Mouse (Mus musculus) heart, embryonic 10.5 days (tissue): Measurements from ENCODE around the gene Rtn2. TPM values are rescaled to one million over a fixed set of nuclear protein-coding genes. Genes with fewer than 3 reads are reported as not detected.

Experiments used
- DNase-seq: peaks from one replicate; pipeline ENCODE4 v3.0.0-alpha.2; 2017; ENCODE audit warnings: low spot score
- H3K27ac ChIP-seq: fragments of 300-500 bp; sonication (generic); 2 replicates; pipeline ENCODE4 v1.5.1; 2016; ENCODE audit warnings: mild to moderate bottlenecking
- H3K27me3 ChIP-seq: fragments of 300-500 bp; sonication (generic); 2 replicates; pipeline ENCODE4 v1.6.1; 2016; ENCODE audit warnings: mild to moderate bottlenecking; ENCODE audit not compliant: poor library complexity, insufficient read depth, severe bottlenecking
- H3K36me3 ChIP-seq: fragments of 300-500 bp; sonication (generic); 2 replicates; pipeline ENCODE4 v1.6.1; 2016; ENCODE audit warnings: mild to moderate bottlenecking, moderate library complexity
- H3K4me1 ChIP-seq: fragments of 300-500 bp; sonication (generic); 2 replicates; pipeline ENCODE4 v1.6.1; 2016; ENCODE audit warnings: mild to moderate bottlenecking
- H3K4me3 ChIP-seq: fragments of 300-500 bp; sonication (generic); 2 replicates; pipeline ENCODE4 v1.5.1; 2016; ENCODE audit warnings: mild to moderate bottlenecking, moderate library complexity
- H3K9me3 ChIP-seq: fragments of 300-500 bp; sonication (generic); 2 replicates; pipeline ENCODE4 v1.6.1; 2016; ENCODE audit warnings: mild to moderate bottlenecking, moderate library complexity
- WGBS: fragments of 180-500 bp; shearing (Covaris S2); methylation state at CpG from one replicate; pipeline ENCODE4 v1.1.7; 2016; 5-methylcytosine and 5-hydroxymethylcytosine counted together
- polyA plus RNA-seq: library from polyadenylated mRNA; unstranded; fragments of >200 nt; fragmentation: Nextera tagmentation; extraction: Ambion mirVana; gene quantifications from 2 replicates; pipeline ENCODE4 v1.2.1, GENCODE M21; 2016

Gene Rtn2
- polyA plus RNA-seq, 1 experiment from 2014 or later, result 22.4 TPM

- under 1% methylated on average over 52 of the region's 52 CpGs for WGBS
- DNase-seq, result peak; percentile 92
- H3K36me3 ChIP-seq, result 0 out of 2 replicates have a peak, but pooled peaks cover under 1% of the 10 kb centered on the region
- peak overlapping the region; percentile 72 for H3K4me3 ChIP-seq
- H3K9me3 ChIP-seq, result no peaks in the 10 kb centered on the region
- H3K27me3 ChIP-seq, result no peaks in the 10 kb centered on the region; the same call in 1 of the 2 replicates
- peak overlapping the region; percentile 92 for H3K27ac ChIP-seq
- peaks cover 60% of the 10 kb centered on the region for H3K4me1 ChIP-seq
Measured at GRCm38 (mm10) chr7:19332709-19333352, 50.4 kb downstream of the Rtn2 start.

- Histone ChIP-seq H3K9me3 (no peaks in the 10 kb centered on the region), H3K4me1 (peaks cover 56% of the 10 kb centered on the region), H3K4me3 (no peak overlapping the region), H3K27ac (no peak overlapping the region), H3K36me3 (0 out of 2 replicates have a peak, but pooled peaks cover 2% of the 10 kb centered on the region), H3K27me3 (no peaks in the 10 kb centered on the region; the same call in 1 of the 2 replicates)
- no peak for DNase-seq
- WGBS, result 44% methylated on average over 3 of the region's 3 CpGs
Measured at GRCm38 (mm10) chr7:19335583-19335982, 53.2 kb downstream of the Rtn2 start.

DNA sequence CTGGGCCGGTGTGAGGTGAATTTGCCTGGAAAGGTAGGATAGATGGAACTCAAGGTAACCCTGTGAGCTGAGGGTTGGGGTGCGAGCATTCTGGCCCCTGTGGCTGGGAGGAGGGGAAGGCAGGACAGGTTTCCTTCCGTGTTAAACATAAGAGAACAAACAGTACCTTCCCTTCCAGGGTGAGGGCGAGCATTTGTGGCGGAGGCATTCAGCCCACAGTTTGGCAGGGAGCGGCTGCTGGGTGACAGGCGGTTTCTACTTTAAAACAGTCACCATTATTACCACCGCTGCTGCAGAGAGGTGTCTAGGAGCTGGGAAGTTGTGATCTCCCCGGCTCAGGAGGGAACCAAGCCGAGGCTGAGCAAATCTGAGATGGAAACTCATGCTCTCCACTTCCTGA, 54.7 kb downstream of the Rtn2 start:
- peaks cover 65% of the 10 kb centered on the region for H3K4me1 ChIP-seq
- 49% methylated on average over 10 of the region's 10 CpGs for WGBS
- peak overlapping the region; percentile 17; the same call in 1 of the 2 replicates for H3K27ac ChIP-seq
- H3K27me3 ChIP-seq, result peaks cover 3% of the 10 kb centered on the region; the same call in 1 of the 2 replicates
- H3K9me3 ChIP-seq, result no peaks in the 10 kb centered on the region
- DNase-seq, result no peak
- no peak overlapping the region for H3K4me3 ChIP-seq
- 0 out of 2 replicates have a peak, but pooled peaks cover 2% of the 10 kb centered on the region for H3K36me3 ChIP-seq

GRCm38 (mm10) chr7:19338060-19338459, 55.6 kb downstream of the Rtn2 start:
- Histone ChIP-seq H3K4me1 (peaks cover 70% of the 10 kb centered on the region), H3K27ac (0 out of 2 replicates have a peak overlapping the region, but pooled peaks have one; percentile 16), H3K36me3 (0 out of 2 replicates have a peak, but pooled peaks cover 2% of the 10 kb centered on the region), H3K9me3 (no peaks in the 10 kb centered on the region), H3K4me3 (no peak overlapping the region), H3K27me3 (peaks cover 3% of the 10 kb centered on the region; the same call in 1 of the 2 replicates)
- WGBS, result 55% methylated on average over 2 of the region's 2 CpGs
- no peak for DNase-seq

DNA sequence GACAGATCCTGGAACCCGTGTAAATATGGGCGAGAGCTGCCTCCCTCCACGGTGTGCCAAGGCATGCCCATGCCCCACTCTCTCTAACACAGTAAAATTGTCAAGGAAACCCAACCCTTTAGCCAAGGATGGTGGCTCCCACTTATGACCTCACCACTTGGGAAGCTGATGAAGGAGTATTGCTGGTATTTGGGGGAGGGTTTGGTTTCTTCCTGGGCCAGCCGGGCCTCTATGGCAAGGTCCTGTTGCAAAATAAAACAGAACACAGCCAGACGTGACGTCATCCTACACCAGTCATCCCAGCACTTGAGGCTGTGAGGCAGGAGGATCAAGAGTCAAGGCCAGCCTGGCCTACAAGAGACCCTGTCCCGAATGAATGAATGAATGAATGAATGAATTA, 56.2 kb downstream of the Rtn2 start:
- DNase-seq, result no peak
- Histone ChIP-seq H3K4me1 (peaks cover 69% of the 10 kb centered on the region), H3K36me3 (0 out of 2 replicates have a peak, but pooled peaks cover 2% of the 10 kb centered on the region), H3K4me3 (no peak overlapping the region), H3K27ac (0 out of 2 replicates have a peak overlapping the region, but pooled peaks have one; percentile 16), H3K27me3 (peaks cover 3% of the 10 kb centered on the region; the same call in 1 of the 2 replicates), H3K9me3 (no peaks in the 10 kb centered on the region)
- WGBS, result 51% methylated on average over 7 of the region's 7 CpGs

- 0 out of 2 replicates have a peak, but pooled peaks cover 2% of the 10 kb centered on the region for H3K36me3 ChIP-seq
- 20% methylated on average over 10 of the region's 10 CpGs for WGBS
- no peak for DNase-seq
- H3K9me3 ChIP-seq, result no peaks in the 10 kb centered on the region
- H3K4me3 ChIP-seq, result peak overlapping the region; percentile 64
- peaks cover 69% of the 10 kb centered on the region for H3K4me1 ChIP-seq
- H3K27ac ChIP-seq, result peak overlapping the region; percentile 92
- peaks cover 3% of the 10 kb centered on the region; the same call in 1 of the 2 replicates for H3K27me3 ChIP-seq
Measured at GRCm38 (mm10) chr7:19341250-19341649, 58.8 kb downstream of the Rtn2 start.

DNA sequence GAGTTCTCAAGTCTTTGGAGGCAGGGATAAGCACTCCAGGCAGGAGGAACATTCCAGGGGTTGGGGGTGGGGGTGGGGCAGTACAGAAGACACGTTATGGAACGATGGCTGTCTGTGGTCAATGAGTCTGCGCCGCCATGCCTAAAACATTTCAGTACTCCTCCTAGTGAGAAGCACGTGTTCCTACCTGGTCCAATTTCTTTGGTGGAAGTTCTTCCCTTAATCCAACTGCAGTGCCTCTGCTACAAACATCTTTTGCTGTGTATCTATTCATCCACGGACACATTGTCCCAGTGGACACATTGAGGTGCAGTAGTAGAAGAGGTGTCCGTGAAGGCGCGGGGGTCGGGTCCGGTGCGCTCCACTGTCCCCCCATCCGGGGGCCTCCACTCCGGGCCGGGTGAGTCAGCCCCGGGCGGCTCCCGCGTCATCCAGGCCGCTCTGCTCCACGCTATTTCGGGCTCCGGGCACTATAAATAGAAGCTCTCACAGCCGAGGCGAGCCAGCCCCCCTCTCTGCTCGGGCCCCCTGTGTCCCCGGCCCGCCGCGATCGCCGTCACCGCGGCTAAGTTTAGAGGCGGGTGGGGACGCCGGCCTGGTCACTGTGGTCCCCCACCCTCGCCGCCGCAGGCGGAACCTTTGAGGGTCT, 59.5 kb downstream of the Rtn2 start:
- peaks cover 66% of the 10 kb centered on the region for H3K4me1 ChIP-seq
- peak overlapping the region; percentile 64 for H3K4me3 ChIP-seq
- no peaks in the 10 kb centered on the region for H3K9me3 ChIP-seq
- 3% methylated on average over 41 of the region's 41 CpGs for WGBS
- peak; percentile 90 for DNase-seq
- peak overlapping the region; percentile 92 for H3K27ac ChIP-seq
- H3K27me3 ChIP-seq, result peaks cover 3% of the 10 kb centered on the region; the same call in 1 of the 2 replicates
- 0 out of 2 replicates have a peak, but pooled peaks cover 2% of the 10 kb centered on the region for H3K36me3 ChIP-seq

- H3K9me3 ChIP-seq, result no peaks in the 10 kb centered on the region
- peaks cover 60% of the 10 kb centered on the region for H3K4me1 ChIP-seq
- under 1% methylated on average over 27 of the region's 27 CpGs for WGBS
- H3K4me3 ChIP-seq, result peak overlapping the region; percentile 64
- 0 out of 2 replicates have a peak, but pooled peaks cover 3% of the 10 kb centered on the region for H3K27me3 ChIP-seq
- peak; percentile 93 for DNase-seq
- peak overlapping the region; percentile 92 for H3K27ac ChIP-seq
- peaks cover 4% of the 10 kb centered on the region; the same call in 1 of the 2 replicates for H3K36me3 ChIP-seq
Measured at GRCm38 (mm10) chr7:19342481-19343027, 60.1 kb downstream of the Rtn2 start.

DNA sequence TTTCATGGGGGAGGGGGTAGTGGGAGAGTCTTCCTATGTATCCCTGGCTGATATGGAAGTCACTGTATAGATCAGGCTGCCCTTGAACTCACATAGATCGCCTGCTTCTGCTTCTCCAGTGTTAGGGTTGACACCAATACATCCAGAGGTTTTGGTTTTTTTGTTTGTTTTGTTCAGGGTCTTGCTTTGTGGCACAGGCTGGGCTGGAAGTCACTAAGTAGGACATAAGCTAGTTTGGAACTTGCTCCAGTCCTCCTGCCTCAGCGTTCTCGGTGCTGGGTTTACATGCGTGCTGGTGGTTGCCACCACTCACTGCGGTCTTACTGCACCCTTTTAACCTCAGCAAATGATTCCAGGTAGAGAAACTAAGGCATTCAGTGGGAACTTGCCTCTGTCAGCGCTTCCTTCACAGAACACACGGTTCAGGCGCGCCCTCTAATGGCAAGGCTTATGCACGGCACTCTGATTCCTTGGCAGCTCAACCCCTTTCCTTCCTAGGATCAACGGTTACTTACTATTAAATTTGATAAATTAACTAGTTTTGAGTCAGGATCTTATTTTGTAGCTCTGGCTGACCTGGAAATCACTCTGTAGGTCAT, 60.9 kb downstream of the Rtn2 start:
- Histone ChIP-seq H3K4me3 (peak overlapping the region; percentile 28; the same call in 1 of the 2 replicates), H3K27me3 (0 out of 2 replicates have a peak, but pooled peaks cover 3% of the 10 kb centered on the region), H3K36me3 (peaks cover 8% of the 10 kb centered on the region; the same call in 1 of the 2 replicates), H3K27ac (no peak overlapping the region), H3K4me1 (peaks cover 52% of the 10 kb centered on the region), H3K9me3 (no peaks in the 10 kb centered on the region)
- peak; percentile 89 for DNase-seq
- WGBS, result 2% methylated on average over 11 of the region's 11 CpGs

GRCm38 (mm10) chr7:19344237-19344847, 61.9 kb downstream of the Rtn2 start, which contains the start of gene Ercc1:
TSS of gene Ercc1 (plus strand) at chr7:19344778.
- WGBS, result 31% methylated on average over 12 of the region's 12 CpGs
- H3K4me3 ChIP-seq, result peak within 1 kb of the TSS; percentile 81
- no peaks in the 10 kb centered on the region for H3K9me3 ChIP-seq
- peaks cover 19% of the 10 kb centered on the region for H3K36me3 ChIP-seq
- peaks cover 51% of the 10 kb centered on the region for H3K4me1 ChIP-seq
- 0 out of 2 replicates have a peak, but pooled peaks cover 3% of the 10 kb centered on the region for H3K27me3 ChIP-seq
- peak within 1 kb of the TSS; percentile 91 for H3K27ac ChIP-seq
- no peak for DNase-seq

DNA sequence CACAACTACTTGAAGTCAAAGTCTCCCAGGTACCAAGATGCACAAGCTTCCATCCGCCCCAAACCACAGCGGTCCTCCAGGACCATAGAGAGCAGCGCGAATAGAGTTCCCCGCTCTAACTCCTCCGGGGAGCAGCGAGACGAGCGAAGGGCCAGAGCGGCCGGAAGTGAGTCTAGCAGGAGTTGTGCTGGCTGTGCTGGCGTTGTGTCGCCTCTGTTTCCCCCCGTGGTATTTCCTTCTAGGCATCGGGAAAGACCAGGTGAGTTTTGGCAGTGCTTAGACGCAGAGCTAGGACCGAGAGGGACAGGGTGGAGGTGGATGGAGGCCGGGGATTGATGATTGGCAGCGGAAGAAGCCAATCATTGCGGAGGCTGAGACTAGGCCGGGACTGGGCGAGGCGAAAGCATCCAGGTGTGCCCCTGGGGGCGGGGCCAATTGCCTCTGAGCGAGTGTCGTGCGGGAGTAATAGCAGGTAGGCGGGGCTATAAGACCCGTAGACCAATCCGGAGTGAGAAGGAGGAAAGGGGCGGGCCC, 62.6 kb downstream of the Rtn2 start:
- Histone ChIP-seq H3K36me3 (peaks cover 25% of the 10 kb centered on the region), H3K4me3 (peak overlapping the region; percentile 81), H3K9me3 (no peaks in the 10 kb centered on the region), H3K27ac (peak overlapping the region; percentile 91), H3K27me3 (0 out of 2 replicates have a peak, but pooled peaks cover 3% of the 10 kb centered on the region), H3K4me1 (peaks cover 49% of the 10 kb centered on the region)
- WGBS, result under 1% methylated on average over 31 of the region's 31 CpGs
- peak; percentile 98 for DNase-seq
